In the genomic region with DNA sequence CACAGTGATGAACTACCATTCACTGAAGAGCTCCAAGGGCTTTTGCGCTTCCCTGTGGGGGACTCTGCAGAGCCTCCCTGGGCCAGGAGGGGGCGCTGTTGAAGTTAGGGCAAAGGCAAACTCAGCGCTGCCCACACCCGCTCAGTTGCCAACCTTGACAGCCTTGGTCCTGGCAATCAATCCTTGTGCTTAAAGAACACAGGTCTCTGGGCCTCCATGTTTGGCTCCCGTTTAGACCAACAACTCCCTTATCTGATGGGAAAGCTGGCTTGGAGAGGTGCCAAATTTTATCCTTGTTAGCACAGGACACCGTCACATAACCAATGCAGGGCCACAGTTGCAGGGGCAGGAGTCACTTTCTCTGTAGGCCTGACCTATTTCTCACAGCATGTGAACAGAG, we compare ENCODE assay signal across 7 mouse cellular contexts. TPM values are rescaled to one million over a fixed set of nuclear protein-coding genes. Genes with fewer than 3 reads are reported as not detected.
DNase-seq lines count a peak whose midpoint lies in the region; ATAC-seq and TF ChIP-seq lines count a peak whose summit lies in the region.

No protein-coding gene starts in this region.

- no peak overlapping the region for H3K27ac ChIP-seq in midbrain, postnatal 0 days (ENCODE audit: low read depth, low read length)
- H3K27ac ChIP-seq in midbrain, embryonic 14.5 days (replicated peaks; ENCODE audit: low read depth, low read length): no peak overlapping the region
- no peak overlapping the region for H3K27ac ChIP-seq in bone marrow, adult 2 months (ENCODE audit: control insufficient read depth, insufficient read depth, low read depth, low read length, poor library complexity)
- H3K27ac ChIP-seq in liver, embryonic 16.5 days (ENCODE audit: low read length): no peak overlapping the region

- no peaks in the 10 kb centered on the region for H3K36me3 ChIP-seq in midbrain, postnatal 0 days (ENCODE audit: insufficient read depth, low read length)
- no peaks in the 10 kb centered on the region for H3K36me3 ChIP-seq in midbrain, embryonic 14.5 days (ENCODE audit: control insufficient read depth, insufficient read depth, low read length)
- no peaks in the 10 kb centered on the region for H3K36me3 ChIP-seq in liver, embryonic 16.5 days (ENCODE audit: control insufficient read depth, insufficient read depth)

- no peak for ATAC-seq in midbrain, postnatal 0 days (ENCODE audit: low FRiP score)
- ATAC-seq in midbrain, embryonic 14.5 days (ENCODE audit: low FRiP score, low TSS enrichment): no peak
- ATAC-seq in liver, embryonic 16.5 days (ENCODE audit: low read depth): peak; percentile 73
- no peak for ATAC-seq in cerebellum, adult (ENCODE audit: insufficient number of reproducible peaks, low FRiP score, low TSS enrichment)

- TF ChIP-seq CTCF in midbrain, postnatal 0 days (IDR thresholded peaks at IDR 0.05): peak; percentile 19; the same call in 1 of the 2 replicates
- peak; percentile 27; the same call in 1 of the 2 replicates for TF ChIP-seq CTCF in bone marrow, adult 2 months (IDR thresholded peaks at IDR 0.05; ENCODE audit: control insufficient read depth, insufficient read depth, low read length)

- H3K9ac ChIP-seq in midbrain, postnatal 0 days (replicated peaks; ENCODE audit: low read length, poor library complexity, severe bottlenecking): no peak overlapping the region
- no peak overlapping the region for H3K9ac ChIP-seq in midbrain, embryonic 14.5 days (replicated peaks; ENCODE audit: low read length)
- no peak overlapping the region for H3K9ac ChIP-seq in liver, embryonic 16.5 days (ENCODE audit: low read depth, low read length)

- DNase-seq in midbrain, postnatal 0 days (ENCODE audit: low spot score): no peak
- no peak for DNase-seq in midbrain, embryonic 14.5 days
- DNase-seq in thymus, postnatal 14 days: peak; percentile 84
- no peak for DNase-seq in embryo, embryonic 10 days (ENCODE audit: low spot score)

- no peak for TF ChIP-seq POLR2A in bone marrow, adult 2 months (IDR thresholded peaks at IDR 0.05; ENCODE audit: borderline replicate concordance, control insufficient read depth, low read depth, low read length)

- H3K4me3 ChIP-seq in midbrain, postnatal 0 days (ENCODE audit: low read depth, low read length): no peak overlapping the region
- no peak overlapping the region for H3K4me3 ChIP-seq in midbrain, embryonic 14.5 days (replicated peaks; ENCODE audit: low read depth, low read length)
- no peak overlapping the region for H3K4me3 ChIP-seq in bone marrow, adult 2 months (replicated peaks; ENCODE audit: control insufficient read depth, low read depth, low read length)
- no peak overlapping the region for H3K4me3 ChIP-seq in liver, embryonic 16.5 days (ENCODE audit: low read depth, low read length)

- H3K4me2 ChIP-seq in midbrain, postnatal 0 days (ENCODE audit: low read depth, low read length, poor library complexity, severe bottlenecking): no peak overlapping the region
- no peak overlapping the region for H3K4me2 ChIP-seq in midbrain, embryonic 14.5 days (ENCODE audit: low read length)
- no peak overlapping the region for H3K4me2 ChIP-seq in liver, embryonic 16.5 days (ENCODE audit: low read depth, low read length)

- WGBS in midbrain, postnatal 0 days: 61% methylated on average over 6 of the region's 6 CpGs
- 63% methylated on average over 6 of the region's 6 CpGs for WGBS in midbrain, embryonic 14.5 days
- 61% methylated on average over 6 of the region's 6 CpGs for WGBS in bone marrow, adult 2 months
- 53% methylated on average over 6 of the region's 6 CpGs for WGBS in liver, embryonic 16.5 days (ENCODE audit: insufficient replicate concordance)

- H3K9me3 ChIP-seq in midbrain, postnatal 0 days (ENCODE audit: low read length): no peaks in the 10 kb centered on the region
- no peaks in the 10 kb centered on the region for H3K9me3 ChIP-seq in midbrain, embryonic 14.5 days (ENCODE audit: control insufficient read depth, low read length)
- no peaks in the 10 kb centered on the region for H3K9me3 ChIP-seq in liver, embryonic 16.5 days (replicated peaks; ENCODE audit: control insufficient read depth, low read length)

- H3K4me1 ChIP-seq in midbrain, postnatal 0 days (ENCODE audit: insufficient read depth, low read length): peaks cover 8% of the 10 kb centered on the region
- peaks cover 15% of the 10 kb centered on the region for H3K4me1 ChIP-seq in midbrain, embryonic 14.5 days (ENCODE audit: control insufficient read depth, insufficient read depth, low read length)
- no peaks in the 10 kb centered on the region for H3K4me1 ChIP-seq in bone marrow, adult 2 months (ENCODE audit: control insufficient read depth, insufficient read depth, low read length)
- H3K4me1 ChIP-seq in liver, embryonic 16.5 days (ENCODE audit: control insufficient read depth, low read depth, low read length): peaks cover 7% of the 10 kb centered on the region

- peaks cover 19% of the 10 kb centered on the region for H3K27me3 ChIP-seq in midbrain, postnatal 0 days (ENCODE audit: insufficient read depth, low read length)
- peaks cover 34% of the 10 kb centered on the region for H3K27me3 ChIP-seq in midbrain, embryonic 14.5 days (ENCODE audit: control insufficient read depth, insufficient read depth, low read length)
- H3K27me3 ChIP-seq in liver, embryonic 16.5 days (ENCODE audit: control insufficient read depth, insufficient read depth, low read depth, low read length): peaks cover 40% of the 10 kb centered on the region

RNA-seq across cellular contexts. Expression of gene Gm45623, which starts 2.2 kb away (rescaled TPM):
- total RNA-seq in midbrain, postnatal 0 days (2014; rRNA removed): 7.9 and 11.3 TPM in 2 replicates
- 2.0 and 2.2 TPM in 2 replicates for polyA plus RNA-seq in midbrain, postnatal 0 days (2015; fragmentation: Nextera tagmentation; extraction: Ambion mirVana)
- 1.1 and 2.1 TPM in 2 replicates for polyA plus RNA-seq in midbrain, embryonic 14.5 days (2014; fragmentation: Nextera tagmentation; extraction: Ambion mirVana)
- polyA plus RNA-seq in bone marrow, adult 2 months (2011; ENCODE audit: insufficient read depth, insufficient read length, low replicate concordance, missing spikeins): not detected in 2 replicates
- not detected in 2 replicates for polyA plus RNA-seq in liver, embryonic 16.5 days (2015; fragmentation: Nextera tagmentation; extraction: Ambion mirVana)

RNA-seq across cellular contexts. Expression of gene Smad5, which starts 53.1 kb away (rescaled TPM):
- total RNA-seq in midbrain, postnatal 0 days (2014; rRNA removed): 37.4 and 40.6 TPM in 2 replicates
- 10.7 and 14.8 TPM in 2 replicates for polyA plus RNA-seq in midbrain, postnatal 0 days (2015; fragmentation: Nextera tagmentation; extraction: Ambion mirVana)
- polyA plus RNA-seq in midbrain, embryonic 14.5 days (2014; fragmentation: Nextera tagmentation; extraction: Ambion mirVana): 20.4 and 35.7 TPM in 2 replicates
- 8.2 and 14.8 TPM in 2 replicates for polyA plus RNA-seq in bone marrow, adult 2 months (2011; ENCODE audit: insufficient read depth, insufficient read length, low replicate concordance, missing spikeins)
- 4.0 and 4.3 TPM in 2 replicates for polyA plus RNA-seq in liver, embryonic 16.5 days (2015; fragmentation: Nextera tagmentation; extraction: Ambion mirVana)
